Mouse (Mus musculus) MEL-GATA-1-ER (cell line): ENCODE measurements around the gene Gnb1l.

Source experiments
- DNase-seq: peaks from one replicate; pipeline ENCODE4 v3.0.0-alpha.2; 2012; ENCODE audit warnings: low read depth; ENCODE audit errors: extremely low read depth

Gene Gnb1l

GRCm38 (mm10) chr16:18543151-18543829 lies 44.8 kb downstream of the Gnb1l start:
- DNase-seq = no peak

GRCm38 (mm10) chr16:18547891-18548290 lies 49.4 kb downstream of the Gnb1l start:
- no peak for DNase-seq

- no peak for DNase-seq
Measured at GRCm38 (mm10) chr16:18551604-18552003, 53.1 kb downstream of the Gnb1l start.

GRCm38 (mm10) chr16:18552106-18552710 lies 53.7 kb downstream of the Gnb1l start:
- no peak for DNase-seq

GRCm38 (mm10) chr16:18554721-18555120 lies 56.2 kb downstream of the Gnb1l start:
- no peak for DNase-seq

GRCm38 (mm10) chr16:18555235-18555935 lies 56.9 kb downstream of the Gnb1l start:
- no peak for DNase-seq

- no peak for DNase-seq
Measured at GRCm38 (mm10) chr16:18556461-18556860, 57.9 kb downstream of the Gnb1l start.

- DNase-seq = no peak
Measured at GRCm38 (mm10) chr16:18564472-18564871, 66.0 kb downstream of the Gnb1l start.

GRCm38 (mm10) chr16:18568599-18568998 lies 70.1 kb downstream of the Gnb1l start:
- DNase-seq = no peak

- no peak for DNase-seq
Measured at GRCm38 (mm10) chr16:18574196-18574595, 75.7 kb downstream of the Gnb1l start.

- peak; percentile 7 for DNase-seq
Measured at GRCm38 (mm10) chr16:18577071-18577470, 78.6 kb downstream of the Gnb1l start.

- peak; percentile 21 for DNase-seq
Measured at GRCm38 (mm10) chr16:18577599-18578160, 79.2 kb downstream of the Gnb1l start.

GRCm38 (mm10) chr16:18580389-18580788 lies 81.9 kb downstream of the Gnb1l start:
- no peak for DNase-seq

- no peak for DNase-seq
Measured at GRCm38 (mm10) chr16:18581050-18581622, 82.6 kb downstream of the Gnb1l start.

GRCm38 (mm10) chr16:18581623-18582205 lies 83.2 kb downstream of the Gnb1l start:
- DNase-seq = no peak

GRCm38 (mm10) chr16:18582426-18583148 lies 84.1 kb downstream of the Gnb1l start:
- DNase-seq = no peak

- no peak for DNase-seq
Measured at GRCm38 (mm10) chr16:18583169-18583568, 84.7 kb downstream of the Gnb1l start.

GRCm38 (mm10) chr16:18583673-18584357 lies 85.3 kb downstream of the Gnb1l start:
- DNase-seq = no peak

- no peak for DNase-seq
Measured at GRCm38 (mm10) chr16:18584901-18585510, 86.5 kb downstream of the Gnb1l start.

- DNase-seq = no peak
Measured at GRCm38 (mm10) chr16:18585676-18586075, 87.2 kb downstream of the Gnb1l start.
